ENCODE assay signal across 8 mouse cellular contexts in the genomic region with DNA sequence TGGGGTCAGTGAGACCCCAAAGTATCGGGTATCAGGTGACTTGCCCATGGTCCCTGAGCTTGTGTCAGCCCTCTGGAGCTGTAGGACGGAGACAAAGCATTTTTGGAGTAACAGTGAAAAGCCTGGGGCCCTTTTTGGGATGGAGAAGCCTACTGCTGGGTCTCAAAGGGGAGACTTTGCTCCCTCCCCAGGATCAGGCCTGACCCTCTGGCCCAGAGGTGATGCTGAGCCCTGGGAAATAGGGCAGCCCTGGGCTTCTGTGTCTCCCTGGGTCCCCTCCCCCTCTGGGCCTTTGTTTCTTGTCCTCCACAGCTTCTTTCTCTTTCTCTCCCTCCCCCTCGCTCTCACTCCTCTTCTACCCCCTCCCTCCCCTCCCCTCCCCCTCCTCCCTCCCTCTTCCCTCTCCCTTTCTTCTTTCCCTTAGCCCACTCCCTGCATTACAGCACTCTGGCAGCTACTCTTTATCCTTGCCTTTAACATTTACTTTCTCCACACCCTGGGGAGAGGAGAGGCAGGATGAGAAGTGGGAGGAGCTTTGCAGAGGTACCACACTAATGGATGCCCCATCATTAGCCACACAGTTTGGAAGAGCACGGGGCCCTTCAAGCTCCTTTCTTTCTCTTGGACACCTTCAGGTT. TPM values are rescaled to one million over a fixed set of nuclear protein-coding genes. Genes with fewer than 3 reads are reported as not detected.
DNase-seq lines count a peak whose midpoint lies in the region; ATAC-seq and TF ChIP-seq lines count a peak whose summit lies in the region.

No protein-coding gene starts in this region.

- no peaks in the 10 kb centered on the region for H3K27me3 ChIP-seq in hindbrain, embryonic 10.5 days (ENCODE audit: insufficient read depth, poor library complexity, severe bottlenecking)
- H3K27me3 ChIP-seq in hindbrain, postnatal 0 days (ENCODE audit: insufficient read depth, low read length): no peaks in the 10 kb centered on the region
- no peaks in the 10 kb centered on the region for H3K27me3 ChIP-seq in forebrain, embryonic 16.5 days (replicated peaks; ENCODE audit: control insufficient read depth, insufficient read depth, low read length)
- H3K27me3 ChIP-seq in midbrain, embryonic 13.5 days: no peaks in the 10 kb centered on the region

- no peak for TF ChIP-seq CTCF in hindbrain, postnatal 0 days (IDR thresholded peaks at IDR 0.05; ENCODE audit: low read depth)
- no peak for TF ChIP-seq CTCF in brain, embryonic 14.5 days (IDR thresholded peaks at IDR 0.05; ENCODE audit: borderline replicate concordance, extremely low read depth, insufficient read depth, insufficient read length)

- 11% methylated on average over 4 of the region's 4 CpGs for WGBS in hindbrain, embryonic 10.5 days
- WGBS in hindbrain, postnatal 0 days: 30% methylated on average over 4 of the region's 4 CpGs
- 8% methylated on average over 4 of the region's 4 CpGs for WGBS in forebrain, embryonic 16.5 days
- 7% methylated on average over 4 of the region's 4 CpGs for WGBS in midbrain, embryonic 13.5 days

- no peak for ATAC-seq in hindbrain, postnatal 0 days
- peak; percentile 24 for ATAC-seq in forebrain, embryonic 16.5 days
- ATAC-seq in midbrain, embryonic 13.5 days: peak; percentile 47

- H3K4me2 ChIP-seq in hindbrain, postnatal 0 days (ENCODE audit: low read depth, low read length): no peak overlapping the region
- H3K4me2 ChIP-seq in forebrain, embryonic 16.5 days (ENCODE audit: low read length): no peak overlapping the region
- H3K4me2 ChIP-seq in midbrain, embryonic 13.5 days (replicated peaks): peak overlapping the region; percentile 11; the same call in 1 of the 2 replicates

- peak overlapping the region; percentile 11 for H3K4me3 ChIP-seq in hindbrain, embryonic 10.5 days
- no peak overlapping the region for H3K4me3 ChIP-seq in hindbrain, postnatal 0 days (ENCODE audit: low read length)
- no peak overlapping the region for H3K4me3 ChIP-seq in forebrain, embryonic 16.5 days (replicated peaks; ENCODE audit: low read length)
- H3K4me3 ChIP-seq in midbrain, embryonic 13.5 days (replicated peaks): no peak overlapping the region

- H3K4me1 ChIP-seq in hindbrain, embryonic 10.5 days (replicated peaks): peaks cover 85% of the 10 kb centered on the region
- peaks cover 29% of the 10 kb centered on the region for H3K4me1 ChIP-seq in hindbrain, postnatal 0 days (ENCODE audit: insufficient read depth, low read length)
- H3K4me1 ChIP-seq in forebrain, embryonic 16.5 days (replicated peaks; ENCODE audit: control insufficient read depth, insufficient read depth, low read length): peaks cover 49% of the 10 kb centered on the region
- peaks cover 87% of the 10 kb centered on the region for H3K4me1 ChIP-seq in midbrain, embryonic 13.5 days (replicated peaks)

- H3K9me3 ChIP-seq in hindbrain, embryonic 10.5 days: no peaks in the 10 kb centered on the region
- H3K9me3 ChIP-seq in hindbrain, postnatal 0 days (ENCODE audit: low read length): no peaks in the 10 kb centered on the region
- no peaks in the 10 kb centered on the region for H3K9me3 ChIP-seq in forebrain, embryonic 16.5 days (ENCODE audit: control insufficient read depth, low read length)
- no peaks in the 10 kb centered on the region for H3K9me3 ChIP-seq in midbrain, embryonic 13.5 days

- no peak for TF ChIP-seq POLR2A in brain, embryonic 14.5 days (IDR thresholded peaks at IDR 0.05; ENCODE audit: borderline replicate concordance, extremely low read depth, insufficient read depth, insufficient read length, poor library complexity, severe bottlenecking)

- H3K36me3 ChIP-seq in hindbrain, embryonic 10.5 days: peaks cover 5% of the 10 kb centered on the region
- no peaks in the 10 kb centered on the region for H3K36me3 ChIP-seq in hindbrain, postnatal 0 days (ENCODE audit: insufficient read depth, low read length)
- H3K36me3 ChIP-seq in forebrain, embryonic 16.5 days (ENCODE audit: control insufficient read depth, insufficient read depth): no peaks in the 10 kb centered on the region
- H3K36me3 ChIP-seq in midbrain, embryonic 13.5 days: peaks cover 2% of the 10 kb centered on the region

- H3K27ac ChIP-seq in hindbrain, embryonic 10.5 days: peak overlapping the region; percentile 87
- H3K27ac ChIP-seq in hindbrain, postnatal 0 days: no peak overlapping the region
- H3K27ac ChIP-seq in forebrain, embryonic 16.5 days (ENCODE audit: low read length): peak overlapping the region; percentile 63; the same call in 1 of the 2 replicates
- H3K27ac ChIP-seq in midbrain, embryonic 13.5 days: peak overlapping the region; percentile 86

- DNase-seq in hindbrain, embryonic 10.5 days (ENCODE audit: low spot score): peak; percentile 63
- DNase-seq in hindbrain, postnatal 0 days (ENCODE audit: low spot score): no peak
- DNase-seq in brain, embryonic 14.5 days (ENCODE audit: low read depth): peak; percentile 58
- no peak for DNase-seq in cerebellum, adult 11-12 months
- no peak for DNase-seq in natural killer cell, adult 2 months (ENCODE audit: low spot score in 2 of 2)
- DNase-seq in testis, postnatal 10 days (ENCODE audit: low spot score): no peak

- no peak overlapping the region for H3K9ac ChIP-seq in hindbrain, postnatal 0 days (replicated peaks; ENCODE audit: low read length)
- peak overlapping the region; percentile 14; the same call in 1 of the 2 replicates for H3K9ac ChIP-seq in forebrain, embryonic 16.5 days (replicated peaks; ENCODE audit: low read depth, low read length)
- H3K9ac ChIP-seq in midbrain, embryonic 13.5 days (replicated peaks): peak overlapping the region; percentile 51; the same call in 1 of the 2 replicates

RNA-seq across cellular contexts. Expression of gene Idh2, which starts 39.1 kb away (rescaled TPM):
- 429 and 446 TPM in 2 replicates for polyA plus RNA-seq in hindbrain, embryonic 10.5 days (2016; fragmentation: Nextera tagmentation; extraction: Ambion mirVana)
- 126 and 161 TPM in 2 replicates for total RNA-seq in hindbrain, postnatal 0 days (2014; rRNA removed)
- polyA plus RNA-seq in hindbrain, postnatal 0 days (2015; fragmentation: Nextera tagmentation; extraction: Ambion mirVana): 152 and 158 TPM in 2 replicates
- polyA plus RNA-seq in brain, embryonic 14.5 days (2012; rRNA removed): 230 and 297 TPM in 2 replicates
- polyA plus RNA-seq in forebrain, embryonic 16.5 days (2015; fragmentation: Nextera tagmentation; extraction: Ambion mirVana): 286 and 298 TPM in 2 replicates
- polyA plus RNA-seq in midbrain, embryonic 13.5 days (2015; fragmentation: Nextera tagmentation; extraction: Ambion mirVana): 291 and 296 TPM in 2 replicates

RNA-seq across cellular contexts. Expression of gene Zfp710, which starts 51.5 kb away (rescaled TPM):
- 37.5 and 39.3 TPM in 2 replicates for polyA plus RNA-seq in hindbrain, embryonic 10.5 days (2016; fragmentation: Nextera tagmentation; extraction: Ambion mirVana)
- 25.8 and 29.7 TPM in 2 replicates for total RNA-seq in hindbrain, postnatal 0 days (2014; rRNA removed)
- 8.4 and 10.3 TPM in 2 replicates for polyA plus RNA-seq in hindbrain, postnatal 0 days (2015; fragmentation: Nextera tagmentation; extraction: Ambion mirVana)
- polyA plus RNA-seq in brain, embryonic 14.5 days (2012; rRNA removed): 34.8 and 36.1 TPM in 2 replicates
- 18.7 and 19.6 TPM in 2 replicates for polyA plus RNA-seq in forebrain, embryonic 16.5 days (2015; fragmentation: Nextera tagmentation; extraction: Ambion mirVana)
- 21.3 and 25.1 TPM in 2 replicates for polyA plus RNA-seq in midbrain, embryonic 13.5 days (2015; fragmentation: Nextera tagmentation; extraction: Ambion mirVana)

Comparison
In these comparisons a context has a peak if more than half of its experiments do, and no peak if none do; other contexts are left out.
1. DNase-seq: peak in hindbrain, embryonic 10.5 days (single experiment) and brain, embryonic 14.5 days (single experiment); none in hindbrain, postnatal 0 days (single experiment), cerebellum, adult 11-12 months (single experiment), natural killer cell, adult 2 months (0 of 2) and testis, postnatal 10 days (single experiment).